ENCODE assay signal across 7 mouse cellular contexts in genomic region chr9:22713286-22713685, GRCm38 (mm10).
DNase-seq lines count a peak whose midpoint lies in the region; TF ChIP-seq lines count a peak whose summit lies in the region.
"Not testable (repeated sequence)": the region's sequence is repeated elsewhere in the genome, so short reads cannot be mapped to it uniquely, and the experiment has no call there.

No protein-coding gene starts in this region.

- DNase-seq in Muller cell, postnatal 12 days (ENCODE audit: inconsistent ontology term): peak; percentile 31
- DNase-seq in cerebellum, adult 2 months: peak in 1 of 2 experiments; percentile 7
- peak; percentile 68 for DNase-seq in gastrocnemius, adult 18-20 months (ENCODE audit: low spot score)
- DNase-seq in induced T-regulatory cell, adult 2 months (ENCODE audit: low read depth): peak; percentile 58
- peak; percentile 32 to 39 for DNase-seq in layer of hippocampus, postnatal 36 days
- peak; percentile 74 for DNase-seq in lung, postnatal 14 days
- DNase-seq in right cerebral cortex, postnatal 14 days: peak; percentile 35

- 59% methylated on average over 4 of the region's 4 CpGs for WGBS in cerebellum, adult 2 months

- TF ChIP-seq CTCF in cerebellum, adult 2 months (IDR thresholded peaks at IDR 0.05; ENCODE audit: borderline replicate concordance, insufficient read depth, low read depth, low read length): 0 out of 2 replicates have a peak, but pooled peaks have one; percentile 1

- not testable (repeated sequence) for H3K4me1 ChIP-seq in cerebellum, adult 2 months (ENCODE audit: control insufficient read depth, insufficient read depth, low read length)

- not testable (repeated sequence) for H3K27ac ChIP-seq in cerebellum, adult 2 months (ENCODE audit: insufficient read depth, low read length)

- H3K27me3 ChIP-seq in cerebellum, adult 2 months (ENCODE audit: control insufficient read depth, insufficient read depth, low read length): not testable (repeated sequence)

- TF ChIP-seq POLR2A in cerebellum, adult 2 months (IDR thresholded peaks at IDR 0.05; ENCODE audit: borderline replicate concordance, insufficient read depth, low read length): not testable (repeated sequence)

- H3K4me3 ChIP-seq in cerebellum, adult 2 months (replicated peaks; ENCODE audit: insufficient read depth, low read depth, low read length): not testable (repeated sequence)
